Mouse (Mus musculus): Measurements from ENCODE around the gene Il27ra. TPM values are rescaled to one million over a fixed set of nuclear protein-coding genes. Genes with fewer than 3 reads are reported as not detected.

Gene Il27ra
- total and polyA plus RNA-seq, 3 experiments = not detected

DNA sequence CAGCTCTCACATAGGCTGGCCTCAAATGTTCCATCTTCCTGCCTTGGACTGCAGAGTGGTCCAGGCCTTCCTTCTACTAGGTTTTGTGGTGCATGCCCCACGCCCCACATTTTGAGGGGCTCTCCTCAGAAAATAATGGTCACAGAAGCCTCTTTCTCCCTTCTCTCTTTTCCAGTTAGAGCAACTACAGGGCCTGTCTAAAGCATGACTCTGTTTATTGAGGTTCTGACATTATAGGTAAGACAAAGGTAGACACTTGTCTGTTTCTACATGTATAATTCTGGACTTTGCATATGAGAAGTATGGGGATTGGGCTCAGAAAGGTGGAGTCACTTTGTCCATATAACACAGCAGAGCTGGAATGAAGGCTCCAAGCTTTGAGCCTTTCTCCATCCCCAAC, 22.6 kb upstream of the Il27ra start, which contains the start of gene Gm10643:
Gene Gm10643 (minus strand): TSS at position 101 of the 400 bp plus-strand sequence.
- Histone ChIP-seq H3K4me1 (ENCODE audit: insufficient read depth, low read depth, low read length) (peaks cover 47% of the 10 kb centered on the region), H3K36me3 (replicated peaks) (peaks cover 11% of the 10 kb centered on the region), H3K9me3 (replicated peaks) (no peaks in the 10 kb centered on the region), H3K4me3 (ENCODE audit: low read depth, low read length) (peak within 1 kb of the TSS; percentile 81), H3K27me3 (ENCODE audit: insufficient read depth, low read length) (no peaks in the 10 kb centered on the region)
- TF ChIP-seq POLR2AphosphoS5 (IDR thresholded peaks at IDR 0.05; ENCODE audit: insufficient replicate concordance, low read depth, low read length) (no peak), GATA2 (IDR thresholded peaks at IDR 0.05; ENCODE audit: borderline replicate concordance, low read depth, low read length) (no peak)
- ATAC-seq (ENCODE audit: extremely low read depth, insufficient number of reproducible peaks, low FRiP score, poor library complexity, severe bottlenecking) = no peak
- DNase-seq (ENCODE audit: low spot score) = no peak

DNA sequence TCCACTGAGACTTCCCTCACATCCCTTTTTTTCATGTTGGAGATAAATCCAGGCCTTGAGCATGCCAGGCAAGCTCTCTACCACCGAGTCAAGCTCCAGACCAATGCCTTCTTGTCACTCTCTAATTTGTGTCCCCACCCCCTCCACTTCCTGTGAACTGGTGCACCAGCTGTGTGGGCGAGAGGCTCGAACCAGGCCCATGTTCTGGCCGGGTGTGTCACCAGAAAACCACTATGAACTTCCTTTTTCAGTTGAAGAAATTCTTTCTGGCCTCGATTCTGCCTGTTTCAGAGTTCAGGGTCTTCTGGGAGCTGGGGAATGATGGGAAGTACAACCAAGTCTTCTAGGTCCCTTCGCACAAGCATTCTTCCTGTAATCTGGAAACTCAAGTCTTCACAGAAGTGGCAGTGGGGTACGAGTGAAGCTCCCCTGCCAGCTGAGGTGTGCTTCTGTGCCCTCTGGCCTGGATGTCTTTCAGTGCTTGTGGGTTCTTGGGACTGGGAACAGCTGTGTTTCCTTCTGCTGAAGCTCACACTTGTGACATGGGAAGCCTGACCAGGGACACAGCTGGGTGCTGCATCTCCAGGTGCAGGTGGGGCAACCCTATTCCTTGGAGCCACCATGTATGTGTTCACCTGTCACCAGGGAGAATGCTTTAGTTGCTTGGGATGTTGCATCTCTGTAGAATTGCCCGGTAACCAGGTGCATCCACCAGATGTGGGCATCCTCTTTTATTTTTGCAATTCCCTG, 21.6 kb upstream of the Il27ra start:
- Histone ChIP-seq H3K4me1 (ENCODE audit: insufficient read depth, low read depth, low read length) (peaks cover 37% of the 10 kb centered on the region), H3K27me3 (ENCODE audit: insufficient read depth, low read length) (no peaks in the 10 kb centered on the region), H3K4me3 (ENCODE audit: low read depth, low read length) (peak overlapping the region; percentile 1; the same call in 1 of the 2 replicates), H3K9me3 (replicated peaks) (no peaks in the 10 kb centered on the region), H3K36me3 (replicated peaks) (peaks cover under 1% of the 10 kb centered on the region)
- ATAC-seq (ENCODE audit: extremely low read depth, insufficient number of reproducible peaks, low FRiP score, poor library complexity, severe bottlenecking) (no peak), DNase-seq (ENCODE audit: low spot score) (peak; percentile 55)
- no peak for TF ChIP-seq TAL1 (conservative IDR thresholded peaks at IDR 0.05; ENCODE audit: low read depth, low read length)
- TF ChIP-seq POLR2AphosphoS5 (IDR thresholded peaks at IDR 0.05; ENCODE audit: insufficient replicate concordance, low read depth, low read length) = no peak
- no peak for TF ChIP-seq GATA2 (IDR thresholded peaks at IDR 0.05; ENCODE audit: borderline replicate concordance, low read depth, low read length)
- TF ChIP-seq GATA1 (IDR thresholded peaks at IDR 0.05; ENCODE audit: borderline replicate concordance, low read length) = no peak
- TF ChIP-seq CTCF (IDR thresholded peaks at IDR 0.05; ENCODE audit: low read depth, low read length) = no peak

DNA sequence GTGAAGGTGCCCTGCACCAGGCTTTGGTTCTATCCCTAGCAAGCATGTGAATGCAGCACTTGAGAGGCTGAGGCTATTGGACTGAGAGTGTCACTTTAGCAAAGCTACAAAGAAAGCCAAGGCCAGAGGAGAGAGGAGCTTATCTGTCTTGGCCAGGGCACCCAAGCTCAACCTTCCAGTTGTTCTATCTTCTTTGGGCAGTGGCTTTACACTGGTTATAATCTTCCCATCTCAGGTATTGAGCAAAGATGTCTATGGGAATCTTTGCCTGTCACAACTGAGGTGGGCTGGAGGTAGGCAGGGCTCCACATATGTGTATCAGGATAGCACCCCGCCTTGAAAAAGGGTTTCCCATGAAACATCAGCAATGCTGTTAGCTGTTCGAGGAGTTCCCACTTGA, 17.9 kb upstream of the Il27ra start:
- ATAC-seq (ENCODE audit: extremely low read depth, insufficient number of reproducible peaks, low FRiP score, poor library complexity, severe bottlenecking) = no peak

DNA sequence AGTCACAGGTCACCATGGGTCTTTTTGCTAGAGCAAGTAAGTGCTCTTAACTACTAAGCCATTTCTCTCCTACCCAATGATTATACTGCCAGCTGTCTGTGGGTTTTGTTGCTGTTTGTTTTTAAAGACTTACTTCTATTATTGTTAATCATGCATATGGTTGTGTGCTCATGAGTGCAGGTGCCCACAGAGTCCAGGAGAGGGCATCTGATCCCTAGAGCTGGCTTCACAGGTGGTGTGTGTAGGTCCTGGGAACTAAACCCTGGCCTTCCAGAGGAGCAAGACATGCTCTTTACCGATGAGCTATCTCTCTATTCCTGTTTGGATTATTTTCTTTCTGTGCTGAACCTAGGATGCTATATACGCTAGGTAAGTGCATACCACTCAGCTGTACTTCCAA, 16.8 kb upstream of the Il27ra start:
- no peaks in the 10 kb centered on the region for H3K27me3 ChIP-seq (ENCODE audit: insufficient read depth, low read length)

More for the DNA sequence above, 17.9 kb upstream of the Il27ra start:
- Histone ChIP-seq H3K9me3 (replicated peaks) (peaks cover 4% of the 10 kb centered on the region; the same call in 1 of the 2 replicates), H3K36me3 (replicated peaks) (no peaks in the 10 kb centered on the region), H3K4me1 (ENCODE audit: insufficient read depth, low read depth, low read length) (peaks cover 19% of the 10 kb centered on the region), H3K27me3 (ENCODE audit: insufficient read depth, low read length) (no peaks in the 10 kb centered on the region), H3K4me3 (ENCODE audit: low read depth, low read length) (no peak overlapping the region)
- no peak for DNase-seq (ENCODE audit: low spot score)
- no peak for TF ChIP-seq POLR2AphosphoS5 (IDR thresholded peaks at IDR 0.05; ENCODE audit: insufficient replicate concordance, low read depth, low read length)
- no peak for TF ChIP-seq TAL1 (conservative IDR thresholded peaks at IDR 0.05; ENCODE audit: low read depth, low read length)
- no peak for TF ChIP-seq GATA2 (IDR thresholded peaks at IDR 0.05; ENCODE audit: borderline replicate concordance, low read depth, low read length)
- TF ChIP-seq CTCF (IDR thresholded peaks at IDR 0.05; ENCODE audit: low read depth, low read length) = no peak
- no peak for TF ChIP-seq GATA1 (IDR thresholded peaks at IDR 0.05; ENCODE audit: borderline replicate concordance, low read length)

DNA sequence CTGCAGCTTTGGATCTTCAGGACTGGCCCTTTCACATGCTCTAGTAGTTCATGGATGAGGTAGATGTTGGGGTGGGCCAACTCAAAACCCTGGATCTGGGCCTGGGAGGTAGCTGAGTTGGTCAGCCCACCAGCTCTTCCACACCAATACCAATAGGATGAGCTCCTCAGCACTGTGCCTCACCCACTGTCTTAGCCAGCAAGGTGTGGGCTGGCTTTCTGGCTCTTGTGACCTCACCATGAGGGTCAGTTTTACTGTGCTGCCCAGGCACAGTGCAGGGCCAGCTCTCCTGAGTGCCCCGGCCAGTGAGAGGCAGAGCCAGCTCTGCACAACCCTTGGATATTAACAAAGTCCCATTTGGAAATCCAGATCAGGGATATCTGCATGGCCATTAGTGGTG, 15.4 kb upstream of the Il27ra start:
- Histone ChIP-seq H3K4me3 (ENCODE audit: low read depth, low read length) (no peak overlapping the region), H3K4me1 (ENCODE audit: insufficient read depth, low read depth, low read length) (0 out of 2 replicates have a peak, but pooled peaks cover under 1% of the 10 kb centered on the region), H3K36me3 (replicated peaks) (no peaks in the 10 kb centered on the region), H3K9me3 (replicated peaks) (peaks cover 4% of the 10 kb centered on the region; the same call in 1 of the 2 replicates), H3K27me3 (ENCODE audit: insufficient read depth, low read length) (no peaks in the 10 kb centered on the region)
- TF ChIP-seq GATA2 (IDR thresholded peaks at IDR 0.05; ENCODE audit: borderline replicate concordance, low read depth, low read length) (no peak), POLR2AphosphoS5 (IDR thresholded peaks at IDR 0.05; ENCODE audit: insufficient replicate concordance, low read depth, low read length) (no peak), GATA1 (IDR thresholded peaks at IDR 0.05; ENCODE audit: borderline replicate concordance, low read length) (no peak), CTCF (IDR thresholded peaks at IDR 0.05; ENCODE audit: low read depth, low read length) (no peak), TAL1 (conservative IDR thresholded peaks at IDR 0.05; ENCODE audit: low read depth, low read length) (no peak)
- DNase-seq (ENCODE audit: low spot score) (no peak), ATAC-seq (ENCODE audit: extremely low read depth, insufficient number of reproducible peaks, low FRiP score, poor library complexity, severe bottlenecking) (no peak)

More for the DNA sequence above, 16.8 kb upstream of the Il27ra start:
- peaks cover 4% of the 10 kb centered on the region; the same call in 1 of the 2 replicates for H3K9me3 ChIP-seq (replicated peaks)
- TF ChIP-seq CTCF (IDR thresholded peaks at IDR 0.05; ENCODE audit: low read depth, low read length) = no peak
- TF ChIP-seq GATA1 (IDR thresholded peaks at IDR 0.05; ENCODE audit: borderline replicate concordance, low read length) = no peak
- no peak for TF ChIP-seq POLR2AphosphoS5 (IDR thresholded peaks at IDR 0.05; ENCODE audit: insufficient replicate concordance, low read depth, low read length)
- TF ChIP-seq TAL1 (conservative IDR thresholded peaks at IDR 0.05; ENCODE audit: low read depth, low read length) = no peak
- no peak for TF ChIP-seq GATA2 (IDR thresholded peaks at IDR 0.05; ENCODE audit: borderline replicate concordance, low read depth, low read length)
- H3K4me1 ChIP-seq (ENCODE audit: insufficient read depth, low read depth, low read length) = peaks cover 10% of the 10 kb centered on the region
- H3K4me3 ChIP-seq (ENCODE audit: low read depth, low read length) = no peak overlapping the region
- DNase-seq (ENCODE audit: low spot score) (no peak), ATAC-seq (ENCODE audit: extremely low read depth, insufficient number of reproducible peaks, low FRiP score, poor library complexity, severe bottlenecking) (no peak)
- no peaks in the 10 kb centered on the region for H3K36me3 ChIP-seq (replicated peaks)

DNA sequence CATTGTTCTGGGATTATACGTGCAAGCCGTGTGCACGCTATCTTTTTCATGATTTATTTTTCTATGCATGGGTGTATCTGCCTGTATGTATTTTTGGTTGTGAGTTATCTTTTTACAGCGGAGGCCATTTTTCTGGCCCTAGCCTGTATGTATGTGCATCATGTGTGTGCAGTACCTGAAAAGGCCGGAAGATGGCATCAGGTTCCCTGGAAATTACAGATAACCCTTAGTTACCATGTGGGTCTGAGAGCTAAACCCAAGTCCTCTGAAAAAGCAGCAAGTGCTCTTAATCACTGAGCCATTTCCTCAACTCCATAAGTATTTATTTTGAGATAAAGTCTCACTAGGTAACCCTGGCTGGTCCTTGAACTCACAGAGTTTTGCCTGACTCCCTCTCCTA, 10.8 kb upstream of the Il27ra start:
- Histone ChIP-seq H3K4me3 (ENCODE audit: low read depth, low read length) (no peak overlapping the region), H3K4me1 (ENCODE audit: insufficient read depth, low read depth, low read length) (0 out of 2 replicates have a peak, but pooled peaks cover 2% of the 10 kb centered on the region), H3K27me3 (ENCODE audit: insufficient read depth, low read length) (peaks cover 3% of the 10 kb centered on the region; the same call in 1 of the 2 replicates), H3K36me3 (replicated peaks) (no peaks in the 10 kb centered on the region), H3K9me3 (replicated peaks) (peaks cover 4% of the 10 kb centered on the region; the same call in 1 of the 2 replicates)
- no peak for TF ChIP-seq TAL1 (conservative IDR thresholded peaks at IDR 0.05; ENCODE audit: low read depth, low read length)
- no peak for TF ChIP-seq GATA2 (IDR thresholded peaks at IDR 0.05; ENCODE audit: borderline replicate concordance, low read depth, low read length)
- TF ChIP-seq CTCF (IDR thresholded peaks at IDR 0.05; ENCODE audit: low read depth, low read length) = no peak
- TF ChIP-seq POLR2AphosphoS5 (IDR thresholded peaks at IDR 0.05; ENCODE audit: insufficient replicate concordance, low read depth, low read length) = no peak
- no peak for TF ChIP-seq GATA1 (IDR thresholded peaks at IDR 0.05; ENCODE audit: borderline replicate concordance, low read length)
- no peak for ATAC-seq (ENCODE audit: extremely low read depth, insufficient number of reproducible peaks, low FRiP score, poor library complexity, severe bottlenecking)
- DNase-seq (ENCODE audit: low spot score) = no peak
